Mouse (Mus musculus) cerebellum, postnatal 36 days (tissue): ENCODE results near the gene Havcr1.
"Not testable (repeated sequence)": the region's sequence is repeated elsewhere in the genome, so short reads cannot be mapped to it uniquely, and the experiment has no call there.

Source experiments
- DNase-seq, 2 experiments: peaks; one replicate each; pipeline ENCODE4 v3.0.0; 2021 to 2022; ENCODE audit warnings: mixed read lengths in 2 of 2

The Havcr1 gene

GRCm38 (mm10) chr11:46735076-46735475, at the start of gene Havcr1:
TSS of gene Havcr1 (plus strand) at chr11:46735080.
- not testable (repeated sequence) for DNase-seq

DNA sequence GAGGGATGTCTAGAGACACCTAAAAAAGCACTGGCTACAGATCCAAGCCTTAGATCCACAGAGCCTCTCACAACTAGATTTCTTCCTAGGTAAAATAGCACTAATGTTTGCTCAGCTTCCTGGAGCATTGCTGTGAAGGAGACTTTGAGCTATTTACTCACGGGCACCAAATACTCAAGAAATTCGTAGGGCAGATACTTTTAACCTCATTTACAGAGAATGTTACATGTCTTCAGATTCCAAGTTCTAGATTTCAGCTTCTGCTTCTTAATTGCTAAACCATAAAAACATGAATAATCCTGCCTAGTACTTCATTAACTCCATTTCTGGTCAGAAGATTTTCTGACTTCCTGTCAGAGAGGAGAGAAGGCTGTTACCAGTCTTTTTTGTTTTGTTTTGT, 44.7 kb upstream of the Havcr1 start:
- DNase-seq = no peak

DNA sequence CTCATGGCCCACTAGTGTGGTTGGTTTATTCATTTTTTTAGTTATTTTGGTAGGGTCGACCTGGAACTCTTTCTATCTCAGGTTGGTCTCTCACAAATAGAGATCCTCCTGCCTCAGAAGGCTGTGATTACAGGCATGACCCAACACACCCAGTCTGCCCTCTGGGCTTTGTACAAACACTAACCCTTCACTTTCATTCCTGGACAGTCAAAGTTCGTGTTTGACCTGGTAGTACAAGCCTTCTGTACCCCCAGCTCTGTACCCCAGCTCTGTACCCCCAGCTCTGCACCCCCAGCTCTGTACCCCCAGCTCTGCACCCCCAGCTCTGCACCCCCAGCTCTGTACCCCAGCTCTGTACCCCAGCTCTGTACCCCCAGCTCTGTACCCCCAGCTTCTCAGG, 39.0 kb upstream of the Havcr1 start:
- DNase-seq = not testable (repeated sequence)

GRCm38 (mm10) chr11:46697433-46698277, 37.2 kb upstream of the Havcr1 start:
- no peak for DNase-seq

- DNase-seq = no peak
Measured at GRCm38 (mm10) chr11:46698278-46698655, 36.6 kb upstream of the Havcr1 start.

DNA sequence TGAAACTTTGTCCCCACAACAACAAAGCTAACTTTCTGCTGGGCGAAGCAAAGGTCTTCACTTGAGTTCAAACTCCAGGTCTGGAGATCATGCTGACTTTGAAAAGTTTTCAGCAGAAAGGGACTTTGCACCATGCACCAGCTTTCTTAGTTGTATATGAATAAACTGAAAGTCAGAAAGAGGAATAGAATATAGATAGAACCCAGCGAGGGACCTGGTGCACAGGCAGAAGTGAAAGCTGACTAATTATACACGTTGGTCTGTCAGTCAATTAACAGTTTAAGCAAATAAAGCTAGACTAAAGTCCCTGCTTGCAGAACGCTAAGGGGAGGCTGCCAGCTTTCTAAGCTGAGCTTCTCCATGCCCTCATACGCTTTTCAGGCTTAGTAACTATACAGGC, 36.0 kb upstream of the Havcr1 start:
- DNase-seq = no peak

DNA sequence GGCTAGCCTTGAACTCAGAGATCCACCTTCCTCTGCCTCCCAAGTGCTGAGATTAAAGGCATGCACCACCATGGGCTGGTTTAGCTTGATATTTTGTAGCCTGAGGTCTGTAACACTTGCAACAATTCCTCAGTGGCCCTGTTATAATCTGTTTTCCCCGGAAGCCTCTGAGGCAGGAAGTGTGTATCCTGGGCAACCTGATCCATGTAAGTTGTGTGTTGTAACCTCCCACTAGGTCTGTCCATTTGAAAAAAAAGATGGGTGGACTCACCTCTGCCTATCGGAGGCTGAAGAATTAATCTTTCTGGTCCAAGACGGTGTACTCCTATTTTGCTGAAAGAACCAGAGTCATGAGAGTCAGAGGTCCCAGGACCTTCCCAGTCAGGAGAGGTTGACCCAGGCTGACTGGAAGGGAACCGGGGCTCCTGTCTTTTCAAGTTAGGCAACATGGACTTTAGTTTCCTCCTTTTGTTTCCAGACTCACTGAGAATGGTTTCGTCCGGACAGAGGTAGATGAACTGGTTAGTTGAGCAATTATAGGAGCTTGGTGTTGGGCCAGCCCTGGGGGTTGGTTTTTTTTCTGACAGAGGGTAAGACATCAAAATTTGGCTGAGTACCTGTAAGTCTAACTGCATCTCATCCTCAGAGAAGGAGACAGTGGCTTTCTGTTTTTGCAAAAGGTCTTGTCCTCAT, 28.1 kb upstream of the Havcr1 start, which contains the start of gene Timd2:
TSS of gene Timd2 (minus strand) at position 398 of the 693 bp plus-strand sequence.
- no peak for DNase-seq

GRCm38 (mm10) chr11:46731541-46732070, 3.3 kb upstream of the Havcr1 start:
- DNase-seq = no peak

- DNase-seq = no peak
Measured at GRCm38 (mm10) chr11:46733242-46733789, 1.6 kb upstream of the Havcr1 start.

GRCm38 (mm10) chr11:46734617-46735016, 263 bp upstream of the Havcr1 start:
- no peak for DNase-seq

- DNase-seq = no peak
Measured at GRCm38 (mm10) chr11:46739501-46739900, 4.6 kb downstream of the Havcr1 start.

DNA sequence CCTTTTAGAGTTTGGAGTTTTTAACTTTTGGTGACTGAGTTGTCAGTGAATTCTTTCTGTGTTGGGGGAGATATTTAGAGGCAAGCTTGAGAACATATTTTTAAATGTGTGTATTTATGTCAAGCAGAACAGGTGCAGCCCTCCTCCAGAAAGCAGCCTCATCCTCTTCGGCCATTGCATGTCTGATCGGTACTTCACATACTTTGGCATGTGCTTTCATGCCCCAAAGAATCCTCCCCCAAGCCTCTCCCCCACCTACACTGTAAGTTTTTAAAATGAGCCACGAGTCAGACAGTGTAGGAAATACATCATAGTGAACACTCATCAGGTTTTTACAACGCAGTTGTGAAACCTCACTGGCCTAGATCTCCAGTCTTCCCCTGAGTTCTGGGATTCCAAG, 6.0 kb downstream of the Havcr1 start:
- no peak for DNase-seq

- no peak for DNase-seq
Measured at GRCm38 (mm10) chr11:46741716-46742115, 6.8 kb downstream of the Havcr1 start.

GRCm38 (mm10) chr11:46747996-46748395, 13.1 kb downstream of the Havcr1 start:
- DNase-seq = no peak

DNA sequence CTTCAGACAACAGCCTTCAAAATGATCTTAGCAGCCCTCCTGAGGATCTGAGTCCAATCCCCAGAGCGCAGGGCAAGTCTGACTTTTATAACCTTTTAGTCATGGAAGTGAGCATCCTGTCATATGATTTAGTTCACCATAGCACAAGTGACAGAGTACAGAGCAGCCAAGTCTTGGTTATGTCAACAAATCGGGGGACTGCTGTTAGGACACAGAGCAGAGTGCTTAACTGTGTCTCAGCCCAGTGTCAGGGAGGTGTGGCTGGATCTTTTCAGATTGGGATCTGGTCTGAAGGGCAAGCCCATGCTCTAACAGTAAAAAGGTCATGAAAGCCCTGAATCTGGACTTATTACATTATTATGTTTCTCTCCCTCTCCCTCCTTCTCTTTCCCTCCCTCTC, 18.8 kb downstream of the Havcr1 start:
- no peak for DNase-seq

- DNase-seq = no peak
Measured at GRCm38 (mm10) chr11:46754669-46755068, 19.8 kb downstream of the Havcr1 start.

GRCm38 (mm10) chr11:46755714-46756113, 20.8 kb downstream of the Havcr1 start:
- not testable (repeated sequence) for DNase-seq

DNA sequence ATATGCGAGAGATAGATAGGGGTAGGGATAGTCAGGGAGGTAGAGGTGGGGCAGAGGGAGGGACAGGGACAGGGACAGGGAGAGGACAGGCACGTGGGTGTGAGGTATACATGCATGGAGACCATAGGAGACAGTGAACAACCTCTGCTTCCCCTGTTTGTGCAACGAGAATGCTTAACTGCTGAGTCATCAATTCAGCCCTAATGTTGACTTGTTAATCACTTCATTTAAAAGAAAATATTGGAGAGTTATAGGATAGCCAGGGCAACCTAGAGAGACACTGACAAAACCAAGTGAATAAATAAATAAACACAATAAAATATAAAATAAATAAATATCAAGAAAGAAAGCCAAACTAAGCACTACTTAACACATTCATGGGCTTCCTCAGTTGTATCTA, 42.0 kb downstream of the Havcr1 start:
- DNase-seq = no peak

- DNase-seq = no peak
Measured at GRCm38 (mm10) chr11:46779811-46780210, 44.9 kb downstream of the Havcr1 start.

GRCm38 (mm10) chr11:46804440-46804839, 69.6 kb downstream of the Havcr1 start:
- DNase-seq = no peak

- no peak for DNase-seq
Measured at GRCm38 (mm10) chr11:46810511-46810910, 75.6 kb downstream of the Havcr1 start, which contains the start of gene Timd4. TSS of gene Timd4 (plus strand) at chr11:46810800.

GRCm38 (mm10) chr11:46817692-46818091, 82.8 kb downstream of the Havcr1 start:
- no peak for DNase-seq

DNA sequence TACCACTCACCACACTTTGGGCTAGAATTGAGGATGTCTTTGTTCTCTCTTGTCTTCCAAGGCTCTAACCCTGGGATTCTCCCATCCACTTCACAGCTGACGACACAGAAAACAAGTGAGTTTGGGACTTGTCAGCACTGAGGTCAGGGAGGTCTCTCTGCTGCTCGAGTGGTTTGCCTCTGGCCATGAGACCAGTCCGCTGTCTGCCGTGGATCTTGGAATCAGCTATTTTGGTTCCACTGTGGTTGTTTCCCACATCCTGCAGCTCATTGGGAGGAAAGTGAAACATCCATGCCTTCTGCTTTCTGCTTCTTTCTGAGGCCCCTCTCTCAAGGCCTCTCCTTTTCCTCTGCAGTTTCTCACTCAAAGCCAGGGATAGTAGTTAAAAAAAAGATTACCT, 85.0 kb downstream of the Havcr1 start:
- no peak for DNase-seq
